Mouse (Mus musculus): ENCODE measurements at regions not wholly inside any gene's neighbourhood (a gene's known extent, or its start where the extent isn't known, plus 50 kb on each side); places are given as distances from the start of the nearest gene placed in this dataset.

- Histone ChIP-seq H3K27ac (ENCODE audit: low read depth, low read length) (no peak overlapping the region), H3K4me3 (ENCODE audit: low read depth, low read length) (no peak overlapping the region), H3K27me3 (replicated peaks; ENCODE audit: control insufficient read depth, insufficient read depth, low read length) (no peaks in the 10 kb centered on the region), H3K9me3 (replicated peaks; ENCODE audit: control insufficient read depth, low read length) (no peaks in the 10 kb centered on the region), H3K4me1 (ENCODE audit: control insufficient read depth, insufficient read depth, low read length) (no peaks in the 10 kb centered on the region), H3K4me2 (ENCODE audit: low read length) (no peak overlapping the region), H3K36me3 (ENCODE audit: control insufficient read depth, insufficient read depth, low read length) (no peaks in the 10 kb centered on the region), H3K9ac (ENCODE audit: low read length) (no peak overlapping the region)
- no peak for ATAC-seq
- 74% methylated on average over 2 of the region's 2 CpGs for WGBS
- DNase-seq (ENCODE audit: low spot score) = no peak
Measured at GRCm38 (mm10) chr1:73693537-73693936, 430.7 kb downstream of the Tns1 start.

DNA sequence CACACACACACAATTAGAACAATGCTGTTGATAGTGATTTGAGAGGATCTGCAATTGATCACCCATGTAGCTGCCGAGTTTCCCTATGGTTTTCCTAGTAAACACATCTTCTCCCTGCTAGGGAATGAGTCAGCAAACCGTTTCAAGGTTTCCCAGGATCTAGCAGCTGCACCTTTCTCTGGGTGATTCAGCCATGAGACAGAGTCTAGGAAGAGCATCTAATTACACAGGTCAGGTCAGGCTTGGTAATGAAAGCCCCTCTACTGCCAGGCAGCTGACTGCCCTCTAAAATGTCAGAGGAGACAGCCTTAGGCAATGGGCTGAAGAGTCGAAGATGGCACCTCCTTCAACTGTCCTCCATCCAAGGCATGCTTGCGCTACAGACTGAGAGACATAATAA, 438.5 kb downstream of the Tns1 start:
- no peak for ATAC-seq
- 72% methylated on average over 4 of the region's 4 CpGs for WGBS
- no peaks in the 10 kb centered on the region for H3K36me3 ChIP-seq (ENCODE audit: control insufficient read depth, insufficient read depth, low read length)
- no peak for DNase-seq (ENCODE audit: low spot score)
- no peak overlapping the region for H3K4me2 ChIP-seq (ENCODE audit: low read length)
- H3K4me3 ChIP-seq (ENCODE audit: low read depth, low read length) = no peak overlapping the region
- no peak overlapping the region for H3K9ac ChIP-seq (ENCODE audit: low read length)
- H3K9me3 ChIP-seq (replicated peaks; ENCODE audit: control insufficient read depth, low read length) = no peaks in the 10 kb centered on the region
- no peak overlapping the region for H3K27ac ChIP-seq (ENCODE audit: low read depth, low read length)
- no peaks in the 10 kb centered on the region for H3K4me1 ChIP-seq (ENCODE audit: control insufficient read depth, insufficient read depth, low read length)
- H3K27me3 ChIP-seq (replicated peaks; ENCODE audit: control insufficient read depth, insufficient read depth, low read length) = no peaks in the 10 kb centered on the region

GRCm38 (mm10) chr1:73685066-73685465, 439.2 kb downstream of the Tns1 start:
- Histone ChIP-seq H3K4me1 (ENCODE audit: control insufficient read depth, insufficient read depth, low read length) (no peaks in the 10 kb centered on the region), H3K9me3 (replicated peaks; ENCODE audit: control insufficient read depth, low read length) (no peaks in the 10 kb centered on the region), H3K4me2 (ENCODE audit: low read length) (no peak overlapping the region), H3K36me3 (ENCODE audit: control insufficient read depth, insufficient read depth, low read length) (no peaks in the 10 kb centered on the region), H3K4me3 (ENCODE audit: low read depth, low read length) (no peak overlapping the region), H3K9ac (ENCODE audit: low read length) (no peak overlapping the region), H3K27ac (ENCODE audit: low read depth, low read length) (no peak overlapping the region), H3K27me3 (replicated peaks; ENCODE audit: control insufficient read depth, insufficient read depth, low read length) (no peaks in the 10 kb centered on the region)
- WGBS = 89% methylated on average over 4 of the region's 4 CpGs
- DNase-seq (ENCODE audit: low spot score) (no peak), ATAC-seq (no peak)

DNA sequence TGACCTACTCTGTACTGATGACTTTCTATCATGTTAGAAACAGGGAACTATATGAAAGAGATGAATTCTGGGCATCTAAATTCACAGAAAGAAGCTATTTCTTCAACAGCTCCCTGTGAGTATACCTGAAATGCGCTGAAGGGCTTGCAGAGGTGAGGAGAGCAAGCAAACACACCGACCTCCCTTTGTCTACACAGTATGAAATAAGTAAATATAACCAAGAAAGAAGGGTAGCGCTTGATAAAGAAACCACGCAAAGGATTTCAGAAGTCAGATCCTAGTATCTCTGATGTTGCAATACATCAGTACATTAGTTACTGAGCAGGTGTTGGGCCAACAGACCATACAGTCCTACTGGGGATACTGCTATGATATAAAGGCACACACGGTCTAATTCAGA, 440.1 kb downstream of the Tns1 start:
- no peak for ATAC-seq
- no peak overlapping the region for H3K4me3 ChIP-seq (ENCODE audit: low read depth, low read length)
- no peak overlapping the region for H3K9ac ChIP-seq (ENCODE audit: low read length)
- H3K9me3 ChIP-seq (replicated peaks; ENCODE audit: control insufficient read depth, low read length) = no peaks in the 10 kb centered on the region
- no peaks in the 10 kb centered on the region for H3K36me3 ChIP-seq (ENCODE audit: control insufficient read depth, insufficient read depth, low read length)
- no peak overlapping the region for H3K4me2 ChIP-seq (ENCODE audit: low read length)
- H3K4me1 ChIP-seq (ENCODE audit: control insufficient read depth, insufficient read depth, low read length) = no peaks in the 10 kb centered on the region
- no peaks in the 10 kb centered on the region for H3K27me3 ChIP-seq (replicated peaks; ENCODE audit: control insufficient read depth, insufficient read depth, low read length)
- no peak for DNase-seq (ENCODE audit: low spot score)
- H3K27ac ChIP-seq (ENCODE audit: low read depth, low read length) = no peak overlapping the region
- WGBS = 95% methylated on average over 5 of the region's 5 CpGs

DNA sequence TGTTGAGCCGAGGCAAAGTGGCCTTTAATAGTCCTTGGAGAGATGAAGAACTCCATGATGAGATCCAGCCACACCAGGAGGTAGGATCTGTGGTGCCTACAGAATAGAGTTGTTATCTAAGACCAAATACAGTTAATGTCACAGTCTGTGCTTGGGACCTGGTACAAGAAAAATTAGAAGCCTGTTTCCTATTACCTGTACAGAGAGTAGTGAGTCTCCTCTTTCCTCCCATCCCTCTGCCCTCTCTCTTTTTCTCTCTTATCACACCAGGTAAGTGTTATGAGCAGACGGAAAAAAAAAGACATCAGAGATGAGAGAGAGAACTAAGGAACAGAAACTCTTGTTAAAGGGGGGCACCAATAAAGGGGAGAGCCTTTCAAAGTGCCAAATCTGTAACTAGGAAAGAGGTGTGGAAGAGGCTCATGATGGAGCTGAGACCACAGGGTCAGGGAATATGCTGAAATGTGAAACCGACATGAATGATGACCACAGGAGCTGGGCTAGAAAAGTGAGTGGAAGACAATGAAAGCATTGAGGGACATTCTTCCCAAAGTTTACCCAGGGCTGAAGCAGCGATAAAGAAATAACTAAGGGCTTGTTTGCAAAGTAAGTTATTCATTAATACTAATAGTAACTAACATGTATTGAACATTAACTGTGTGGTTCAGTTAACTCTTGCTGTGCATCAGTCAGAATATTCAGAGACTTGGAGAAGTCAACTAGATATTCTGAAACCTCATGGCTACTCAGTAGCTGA, 440.9 kb downstream of the Tns1 start:
- ATAC-seq (no peak), DNase-seq (ENCODE audit: low spot score) (no peak)
- no peaks in the 10 kb centered on the region for H3K4me1 ChIP-seq (ENCODE audit: control insufficient read depth, insufficient read depth, low read length)
- no peak overlapping the region for H3K9ac ChIP-seq (ENCODE audit: low read length)
- no peaks in the 10 kb centered on the region for H3K9me3 ChIP-seq (replicated peaks; ENCODE audit: control insufficient read depth, low read length)
- H3K36me3 ChIP-seq (ENCODE audit: control insufficient read depth, insufficient read depth, low read length) = no peaks in the 10 kb centered on the region
- H3K27me3 ChIP-seq (replicated peaks; ENCODE audit: control insufficient read depth, insufficient read depth, low read length) = no peaks in the 10 kb centered on the region
- no peak overlapping the region for H3K27ac ChIP-seq (ENCODE audit: low read depth, low read length)
- 75% methylated on average over 4 of the region's 4 CpGs for WGBS
- H3K4me2 ChIP-seq (ENCODE audit: low read length) = no peak overlapping the region
- no peak overlapping the region for H3K4me3 ChIP-seq (ENCODE audit: low read depth, low read length)

- Histone ChIP-seq H3K4me3 (ENCODE audit: low read depth, low read length) (no peak overlapping the region), H3K27ac (ENCODE audit: low read depth, low read length) (no peak overlapping the region), H3K4me1 (ENCODE audit: control insufficient read depth, insufficient read depth, low read length) (no peaks in the 10 kb centered on the region), H3K27me3 (replicated peaks; ENCODE audit: control insufficient read depth, insufficient read depth, low read length) (no peaks in the 10 kb centered on the region), H3K9ac (ENCODE audit: low read length) (no peak overlapping the region), H3K9me3 (replicated peaks; ENCODE audit: control insufficient read depth, low read length) (no peaks in the 10 kb centered on the region), H3K4me2 (ENCODE audit: low read length) (no peak overlapping the region), H3K36me3 (ENCODE audit: control insufficient read depth, insufficient read depth, low read length) (no peaks in the 10 kb centered on the region)
- 79% methylated on average over 1 of the region's 1 CpGs for WGBS
- no peak for DNase-seq (ENCODE audit: low spot score)
- no peak for ATAC-seq
Measured at GRCm38 (mm10) chr1:73681697-73682096, 442.6 kb downstream of the Tns1 start.

DNA sequence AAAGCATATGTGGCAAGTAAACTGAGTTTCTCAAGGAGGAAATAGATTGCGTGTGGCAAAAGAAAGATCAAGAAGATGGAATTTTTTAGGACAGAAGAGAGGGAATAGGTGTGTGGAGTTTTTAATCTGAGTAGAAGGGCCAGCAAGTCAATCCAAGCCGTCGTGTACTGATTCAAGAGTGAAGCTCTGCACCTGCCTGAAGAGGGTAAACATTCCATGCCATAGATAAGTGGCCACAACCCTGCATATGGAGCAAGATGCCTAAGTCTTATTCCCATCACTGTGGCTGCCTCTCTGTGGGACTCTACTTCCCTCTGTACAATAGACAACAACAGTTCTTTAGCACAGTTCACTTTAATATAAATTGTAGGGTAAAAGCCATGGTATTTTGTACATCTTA, 443.4 kb downstream of the Tns1 start:
- Histone ChIP-seq H3K4me3 (ENCODE audit: low read depth, low read length) (no peak overlapping the region), H3K27ac (ENCODE audit: low read depth, low read length) (no peak overlapping the region), H3K9ac (ENCODE audit: low read length) (no peak overlapping the region), H3K27me3 (replicated peaks; ENCODE audit: control insufficient read depth, insufficient read depth, low read length) (no peaks in the 10 kb centered on the region), H3K4me1 (ENCODE audit: control insufficient read depth, insufficient read depth, low read length) (no peaks in the 10 kb centered on the region), H3K9me3 (replicated peaks; ENCODE audit: control insufficient read depth, low read length) (no peaks in the 10 kb centered on the region), H3K4me2 (ENCODE audit: low read length) (no peak overlapping the region), H3K36me3 (ENCODE audit: control insufficient read depth, insufficient read depth, low read length) (no peaks in the 10 kb centered on the region)
- WGBS = 94% methylated on average over 3 of the region's 3 CpGs
- ATAC-seq (no peak), DNase-seq (ENCODE audit: low spot score) (no peak)

GRCm38 (mm10) chr1:73673851-73674235, 450.4 kb downstream of the Tns1 start:
- 44% methylated on average over 1 of the region's 1 CpGs for WGBS
- Histone ChIP-seq H3K27me3 (replicated peaks; ENCODE audit: control insufficient read depth, insufficient read depth, low read length) (no peaks in the 10 kb centered on the region), H3K36me3 (ENCODE audit: control insufficient read depth, insufficient read depth, low read length) (no peaks in the 10 kb centered on the region)

GRCm38 (mm10) chr1:73673191-73673850, 450.9 kb downstream of the Tns1 start:
- WGBS = 19% methylated on average over 4 of the region's 4 CpGs
- no peak overlapping the region for H3K27ac ChIP-seq (ENCODE audit: low read depth, low read length)
- ATAC-seq = no peak

More at GRCm38 (mm10) chr1:73673851-73674235, 450.4 kb downstream of the Tns1 start:
- Histone ChIP-seq H3K4me2 (ENCODE audit: low read length) (no peak overlapping the region), H3K4me3 (ENCODE audit: low read depth, low read length) (no peak overlapping the region), H3K4me1 (ENCODE audit: control insufficient read depth, insufficient read depth, low read length) (no peaks in the 10 kb centered on the region), H3K9me3 (replicated peaks; ENCODE audit: control insufficient read depth, low read length) (no peaks in the 10 kb centered on the region), H3K27ac (ENCODE audit: low read depth, low read length) (no peak overlapping the region), H3K9ac (ENCODE audit: low read length) (no peak overlapping the region)
- no peak for DNase-seq (ENCODE audit: low spot score)
- ATAC-seq = no peak

More at GRCm38 (mm10) chr1:73673191-73673850, 450.9 kb downstream of the Tns1 start:
- peak; percentile 2 for DNase-seq (ENCODE audit: low spot score)
- Histone ChIP-seq H3K4me3 (ENCODE audit: low read depth, low read length) (no peak overlapping the region), H3K9me3 (replicated peaks; ENCODE audit: control insufficient read depth, low read length) (no peaks in the 10 kb centered on the region), H3K4me1 (ENCODE audit: control insufficient read depth, insufficient read depth, low read length) (no peaks in the 10 kb centered on the region), H3K36me3 (ENCODE audit: control insufficient read depth, insufficient read depth, low read length) (no peaks in the 10 kb centered on the region), H3K9ac (ENCODE audit: low read length) (no peak overlapping the region), H3K4me2 (ENCODE audit: low read length) (no peak overlapping the region), H3K27me3 (replicated peaks; ENCODE audit: control insufficient read depth, insufficient read depth, low read length) (no peaks in the 10 kb centered on the region)

Measured in forebrain, embryonic 14.5 days (tissue).